Mouse (Mus musculus): Measurements from ENCODE around the gene Mical3.

DNA sequence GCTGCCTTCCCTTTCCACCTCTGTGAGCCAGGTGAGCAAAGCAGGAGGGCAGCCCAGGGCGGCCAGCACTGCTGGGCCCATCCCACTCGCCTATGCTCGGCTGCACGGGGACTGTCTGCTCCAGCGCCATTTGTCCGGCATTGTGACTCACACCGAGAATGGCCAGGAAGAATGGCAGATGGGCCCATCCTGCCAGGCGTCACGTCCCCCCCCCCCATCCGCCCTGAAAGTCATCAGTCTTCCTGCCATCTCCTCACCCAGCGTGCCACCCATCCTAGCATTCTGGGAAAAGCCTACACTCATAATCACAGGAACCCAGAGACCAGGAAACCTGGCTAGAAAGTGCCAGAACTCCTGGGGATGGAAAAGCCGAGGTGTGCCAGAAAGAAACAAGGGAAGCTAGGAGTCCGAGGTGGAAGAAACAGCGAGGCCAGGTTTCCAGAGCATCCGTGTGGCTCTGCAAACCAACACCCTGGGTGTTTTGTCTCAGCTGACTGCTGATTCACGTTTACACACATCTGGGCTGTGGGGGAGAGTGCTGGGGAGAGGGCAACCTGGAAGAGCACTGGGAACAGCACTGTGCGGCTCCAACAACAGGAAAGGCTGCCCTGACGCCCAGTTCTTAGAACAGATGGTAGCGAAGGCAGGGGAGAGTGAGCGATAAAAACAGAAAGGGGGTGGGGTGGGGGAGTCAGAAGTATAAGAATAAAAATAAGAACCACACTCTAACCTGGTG lies 85.3 kb downstream of the Mical3 start:
- TF ChIP-seq CTCF (IDR thresholded peaks at IDR 0.05; ENCODE audit: borderline replicate concordance, control insufficient read depth, extremely low read depth, insufficient read depth, low read length, poor library complexity) (no peak), POLR2A (IDR thresholded peaks at IDR 0.05; ENCODE audit: control insufficient read depth, extremely low read depth, insufficient read depth, low read length, poor library complexity) (no peak)

Measured in thymus, adult 2 months (tissue).